Mouse (Mus musculus) thymus, postnatal 0 days (tissue): ENCODE results near the gene Olfr352. TPM values are rescaled to one million over a fixed set of nuclear protein-coding genes. Genes with fewer than 3 reads are reported as not detected.

Experiments
- DNase-seq: peaks from one replicate; pipeline ENCODE4 v3.0.0-alpha.2; 2015; ENCODE audit warnings: low spot score
- polyA plus RNA-seq: library from polyadenylated mRNA; unstranded; fragments of >200 nt; fragmentation: Nextera tagmentation; extraction: Ambion mirVana; gene quantifications from 2 replicates; pipeline ENCODE4 v1.2.1, GENCODE M21; 2015

The Olfr352 gene
- not detected in 2 replicates for polyA plus RNA-seq

GRCm38 (mm10) chr2:36868160-36868559 lies at the start of gene Olfr352:
Gene Olfr352 (plus strand): TSS chr2:36868460.
- no peak for DNase-seq

- DNase-seq = no peak
These were observed 22.2 kb upstream of the Olfr352 start, which contains the start of gene Olfr350 for GRCm38 (mm10) chr2:36846010-36846409. Gene Olfr350 (plus strand): TSS chr2:36846310.

- DNase-seq = no peak
These were observed 5.7 kb upstream of the Olfr352 start, which contains the start of gene Olfr351 for GRCm38 (mm10) chr2:36862560-36862959. Gene Olfr351 (minus strand): TSS chr2:36862660.

DNA sequence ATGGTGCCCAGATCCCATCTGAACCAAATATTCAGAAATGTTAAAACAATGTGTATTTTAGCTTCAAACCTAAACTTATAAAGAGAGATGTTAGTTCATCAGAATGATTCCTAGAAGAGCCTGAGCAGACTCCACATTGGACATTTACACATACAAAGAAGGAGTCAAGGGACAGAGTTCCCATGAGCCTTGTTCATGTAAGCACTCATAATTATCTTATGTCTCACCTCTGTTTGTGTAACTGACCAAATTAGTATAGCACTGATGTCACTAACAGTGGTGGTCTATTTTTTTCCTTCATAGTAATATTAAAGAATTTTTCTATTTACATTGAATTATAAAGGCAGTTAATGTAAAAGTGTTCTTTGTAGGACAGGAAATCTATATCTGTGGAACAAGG lies 24.6 kb downstream of the Olfr352 start, which contains the start of gene Olfr353:
Gene Olfr353 (minus strand): TSS at position 101 of the 400 bp plus-strand sequence.
- no peak for DNase-seq

- DNase-seq = no peak
These were observed 28.9 kb downstream of the Olfr352 start for GRCm38 (mm10) chr2:36897114-36897513.

- no peak for DNase-seq
These were observed 37.1 kb downstream of the Olfr352 start, which contains the start of gene Olfr354 for GRCm38 (mm10) chr2:36905380-36905779. Gene Olfr354 (plus strand): TSS chr2:36905680.

Other genes with a start within 250 kb of the Olfr352 start
- gene Olfr345, start 228.4 kb upstream of the Olfr352 start, polyA plus RNA-seq = not detected in 2 replicates
- gene Olfr346, start 182.7 kb upstream of the Olfr352 start, polyA plus RNA-seq = not detected in 2 replicates
- gene Olfr347, start 136.6 kb upstream of the Olfr352 start, polyA plus RNA-seq = not detected in 2 replicates
- gene Olfr348, start 84.2 kb upstream of the Olfr352 start, polyA plus RNA-seq = not detected in 2 replicates
- not detected in 2 replicates for gene Olfr50, start 77.9 kb upstream of the Olfr352 start, polyA plus RNA-seq
- gene Olfr3, start 51.4 kb upstream of the Olfr352 start, polyA plus RNA-seq = not detected in 2 replicates
- gene Olfr350, start 22.1 kb upstream of the Olfr352 start, polyA plus RNA-seq = not detected in 2 replicates
- gene Olfr351, start 5.8 kb upstream of the Olfr352 start, polyA plus RNA-seq = not detected in 2 replicates
- gene Olfr353, start 24.5 kb downstream of the Olfr352 start, polyA plus RNA-seq = not detected in 2 replicates
- not detected in 2 replicates for gene Olfr354, start 37.2 kb downstream of the Olfr352 start, polyA plus RNA-seq
- gene Olfr355, start 60.4 kb downstream of the Olfr352 start, polyA plus RNA-seq = not detected in 2 replicates
- not detected in 2 replicates for gene Olfr356, start 68.7 kb downstream of the Olfr352 start, polyA plus RNA-seq
- not detected in 2 replicates for gene Olfr357, start 125.4 kb downstream of the Olfr352 start, polyA plus RNA-seq
- gene Olfr358, start 140.9 kb downstream of the Olfr352 start, polyA plus RNA-seq = not detected in 2 replicates
- gene Olfr360, start 197.3 kb downstream of the Olfr352 start, polyA plus RNA-seq = not detected in 2 replicates
- gene Olfr361, start 220.8 kb downstream of the Olfr352 start, polyA plus RNA-seq = not detected in 2 replicates
- gene Olfr362, start 249.4 kb downstream of the Olfr352 start, polyA plus RNA-seq = not detected in 2 replicates